Mouse (Mus musculus): ENCODE data around the gene Ceacam2. TPM values are rescaled to one million over a fixed set of nuclear protein-coding genes. Genes with fewer than 3 reads are reported as not detected.
"Not testable (repeated sequence)": the region's sequence is repeated elsewhere in the genome, so short reads cannot be mapped to it uniquely, and the experiment has no call there.

The Ceacam2 gene
- polyA plus RNA-seq, 1 experiment from 2014 or later: not detected

- not testable (repeated sequence) for H3K4me1 ChIP-seq; H3K4me3 ChIP-seq; H3K27me3 ChIP-seq (replicated peaks; ENCODE audit: low read depth, poor library complexity, severe bottlenecking); DNase-seq (ENCODE audit: low spot score); H3K9me3 ChIP-seq; H3K27ac ChIP-seq (replicated peaks); H3K36me3 ChIP-seq (replicated peaks)
- WGBS: 80% methylated on average over 1 of the region's 1 CpGs
Measured at GRCm38 (mm10) chr7:25539954-25540353, 297 bp upstream of the Ceacam2 start.

GRCm38 (mm10) chr7:25530837-25531236 lies 8.8 kb downstream of the Ceacam2 start:
- no peaks in the 10 kb centered on the region for H3K36me3 ChIP-seq (replicated peaks)
- no peaks in the 10 kb centered on the region for H3K27me3 ChIP-seq (replicated peaks; ENCODE audit: low read depth, poor library complexity, severe bottlenecking)
- no peaks in the 10 kb centered on the region for H3K9me3 ChIP-seq
- WGBS: 71% methylated on average over 2 of the region's 2 CpGs
- no peak overlapping the region for H3K4me3 ChIP-seq
- H3K4me1 ChIP-seq: no peaks in the 10 kb centered on the region
- no peak overlapping the region for H3K27ac ChIP-seq (replicated peaks)
- no peak for DNase-seq (ENCODE audit: low spot score)

- H3K4me3 ChIP-seq, H3K9me3 ChIP-seq: not testable (repeated sequence)
- 86% methylated on average over 3 of the region's 5 CpGs for WGBS
Measured at GRCm38 (mm10) chr7:25516070-25516777, 23.4 kb downstream of the Ceacam2 start.

GRCm38 (mm10) chr7:25515667-25516066 lies 24.0 kb downstream of the Ceacam2 start:
- H3K4me1 ChIP-seq; H3K36me3 ChIP-seq (replicated peaks); H3K4me3 ChIP-seq; H3K27ac ChIP-seq (replicated peaks); H3K9me3 ChIP-seq; H3K27me3 ChIP-seq (replicated peaks; ENCODE audit: low read depth, poor library complexity, severe bottlenecking); DNase-seq (ENCODE audit: low spot score): not testable (repeated sequence)
- 87% methylated on average over 1 of the region's 1 CpGs for WGBS

More at GRCm38 (mm10) chr7:25516070-25516777, 23.4 kb downstream of the Ceacam2 start:
- not testable (repeated sequence) for H3K36me3 ChIP-seq (replicated peaks); H3K27ac ChIP-seq (replicated peaks); H3K27me3 ChIP-seq (replicated peaks; ENCODE audit: low read depth, poor library complexity, severe bottlenecking); H3K4me1 ChIP-seq; DNase-seq (ENCODE audit: low spot score)

- Histone ChIP-seq H3K4me3 (no peak overlapping the region), H3K27ac (replicated peaks) (no peak overlapping the region), H3K4me1 (no peaks in the 10 kb centered on the region), H3K36me3 (replicated peaks) (no peaks in the 10 kb centered on the region), H3K27me3 (replicated peaks; ENCODE audit: low read depth, poor library complexity, severe bottlenecking) (no peaks in the 10 kb centered on the region), H3K9me3 (no peaks in the 10 kb centered on the region)
- no peak for DNase-seq (ENCODE audit: low spot score)
- 75% methylated on average over 3 of the region's 3 CpGs for WGBS
Measured at GRCm38 (mm10) chr7:25509925-25510324, 29.7 kb downstream of the Ceacam2 start.

GRCm38 (mm10) chr7:25494649-25495048 lies 45.0 kb downstream of the Ceacam2 start:
- H3K36me3 ChIP-seq (replicated peaks): no peaks in the 10 kb centered on the region
- WGBS: 88% methylated on average over 1 of the region's 1 CpGs
- no peaks in the 10 kb centered on the region for H3K27me3 ChIP-seq (replicated peaks; ENCODE audit: low read depth, poor library complexity, severe bottlenecking)

GRCm38 (mm10) chr7:25490698-25491097 lies 49.0 kb downstream of the Ceacam2 start:
- H3K9me3 ChIP-seq; H3K36me3 ChIP-seq (replicated peaks); H3K27ac ChIP-seq (replicated peaks); H3K27me3 ChIP-seq (replicated peaks; ENCODE audit: low read depth, poor library complexity, severe bottlenecking); H3K4me1 ChIP-seq; DNase-seq (ENCODE audit: low spot score); H3K4me3 ChIP-seq: not testable (repeated sequence)
- no CpG with 5 or more reads among the region's 1 CpGs for WGBS

More at GRCm38 (mm10) chr7:25494649-25495048, 45.0 kb downstream of the Ceacam2 start:
- no peaks in the 10 kb centered on the region for H3K4me1 ChIP-seq
- no peaks in the 10 kb centered on the region for H3K9me3 ChIP-seq
- no peak for DNase-seq (ENCODE audit: low spot score)
- no peak overlapping the region for H3K4me3 ChIP-seq
- H3K27ac ChIP-seq (replicated peaks): no peak overlapping the region

- 90% methylated on average over 3 of the region's 3 CpGs for WGBS
- H3K36me3 ChIP-seq (replicated peaks); H3K9me3 ChIP-seq; H3K27me3 ChIP-seq (replicated peaks; ENCODE audit: low read depth, poor library complexity, severe bottlenecking); H3K27ac ChIP-seq (replicated peaks); H3K4me1 ChIP-seq; H3K4me3 ChIP-seq; DNase-seq (ENCODE audit: low spot score): not testable (repeated sequence)
Measured at GRCm38 (mm10) chr7:25489382-25489781, 50.3 kb downstream of the Ceacam2 start.

- H3K36me3 ChIP-seq (replicated peaks): no peaks in the 10 kb centered on the region
- no peak for DNase-seq (ENCODE audit: low spot score)
- no peaks in the 10 kb centered on the region for H3K27me3 ChIP-seq (replicated peaks; ENCODE audit: low read depth, poor library complexity, severe bottlenecking)
- H3K27ac ChIP-seq (replicated peaks): no peak overlapping the region
- WGBS: 25% methylated on average over 1 of the region's 1 CpGs
- no peaks in the 10 kb centered on the region for H3K9me3 ChIP-seq
- H3K4me1 ChIP-seq: peaks cover 2% of the 10 kb centered on the region; the same call in 1 of the 2 replicates
- no peak overlapping the region for H3K4me3 ChIP-seq
Measured at GRCm38 (mm10) chr7:25486186-25486585, 53.5 kb downstream of the Ceacam2 start.

GRCm38 (mm10) chr7:25485061-25485460 lies 54.6 kb downstream of the Ceacam2 start:
- WGBS: 57% methylated on average over 5 of the region's 5 CpGs
- H3K27me3 ChIP-seq (replicated peaks; ENCODE audit: low read depth, poor library complexity, severe bottlenecking): no peaks in the 10 kb centered on the region
- H3K9me3 ChIP-seq: no peaks in the 10 kb centered on the region
- peaks cover 2% of the 10 kb centered on the region; the same call in 1 of the 2 replicates for H3K4me1 ChIP-seq
- peak; percentile 47 for DNase-seq (ENCODE audit: low spot score)
- H3K27ac ChIP-seq (replicated peaks): no peak overlapping the region
- H3K4me3 ChIP-seq: no peak overlapping the region
- H3K36me3 ChIP-seq (replicated peaks): no peaks in the 10 kb centered on the region

GRCm38 (mm10) chr7:25483133-25483735 lies 56.4 kb downstream of the Ceacam2 start:
- Histone ChIP-seq H3K36me3 (replicated peaks) (no peaks in the 10 kb centered on the region), H3K4me1 (peaks cover 2% of the 10 kb centered on the region; the same call in 1 of the 2 replicates), H3K27me3 (replicated peaks; ENCODE audit: low read depth, poor library complexity, severe bottlenecking) (no peaks in the 10 kb centered on the region), H3K27ac (replicated peaks) (no peak overlapping the region), H3K4me3 (no peak overlapping the region), H3K9me3 (no peaks in the 10 kb centered on the region)
- WGBS: 77% methylated on average over 8 of the region's 8 CpGs
- DNase-seq (ENCODE audit: low spot score): no peak

GRCm38 (mm10) chr7:25480791-25481190 lies 58.9 kb downstream of the Ceacam2 start:
- not testable (repeated sequence) for H3K27ac ChIP-seq (replicated peaks); H3K9me3 ChIP-seq; H3K36me3 ChIP-seq (replicated peaks); H3K27me3 ChIP-seq (replicated peaks; ENCODE audit: low read depth, poor library complexity, severe bottlenecking); DNase-seq (ENCODE audit: low spot score); H3K4me3 ChIP-seq
- 61% methylated on average over 8 of the region's 8 CpGs for WGBS
- H3K4me1 ChIP-seq: peaks cover 12% of the 10 kb centered on the region

GRCm38 (mm10) chr7:25479440-25479839 lies 60.2 kb downstream of the Ceacam2 start:
- DNase-seq (ENCODE audit: low spot score): peak; percentile 46
- peaks cover 10% of the 10 kb centered on the region for H3K4me1 ChIP-seq
- 0% methylated on average over 1 of the region's 1 CpGs for WGBS

More at GRCm38 (mm10) chr7:25479440-25479839, 60.2 kb downstream of the Ceacam2 start:
- no peaks in the 10 kb centered on the region for H3K9me3 ChIP-seq
- no peaks in the 10 kb centered on the region for H3K27me3 ChIP-seq (replicated peaks; ENCODE audit: low read depth, poor library complexity, severe bottlenecking)
- no peaks in the 10 kb centered on the region for H3K36me3 ChIP-seq (replicated peaks)
- no peak overlapping the region for H3K27ac ChIP-seq (replicated peaks)
- H3K4me3 ChIP-seq: no peak overlapping the region
